Mouse (Mus musculus): ENCODE results near the gene Gm49373. TPM values are rescaled to one million over a fixed set of nuclear protein-coding genes. Genes with fewer than 3 reads are reported as not detected.
A peak's percentile ranks its signal among the peaks of the same experiment; 100 is the strongest.

The Gm49373 gene
- polyA plus RNA-seq (2012; rRNA removed) = 0.38 and 0.60 TPM in 2 replicates

- 1% methylated on average over 58 of the region's 58 CpGs for WGBS
- peak; percentile 83 for DNase-seq (ENCODE audit: low read depth, low spot score)
Observed at GRCm38 (mm10) chr9:21073044-21073840, at the start of gene Gm49373, which contains the start of gene Fdx1l. Gene Gm49373 (minus strand): TSS chr9:21073096. Gene Fdx1l (minus strand): TSS chr9:21073614.

DNA sequence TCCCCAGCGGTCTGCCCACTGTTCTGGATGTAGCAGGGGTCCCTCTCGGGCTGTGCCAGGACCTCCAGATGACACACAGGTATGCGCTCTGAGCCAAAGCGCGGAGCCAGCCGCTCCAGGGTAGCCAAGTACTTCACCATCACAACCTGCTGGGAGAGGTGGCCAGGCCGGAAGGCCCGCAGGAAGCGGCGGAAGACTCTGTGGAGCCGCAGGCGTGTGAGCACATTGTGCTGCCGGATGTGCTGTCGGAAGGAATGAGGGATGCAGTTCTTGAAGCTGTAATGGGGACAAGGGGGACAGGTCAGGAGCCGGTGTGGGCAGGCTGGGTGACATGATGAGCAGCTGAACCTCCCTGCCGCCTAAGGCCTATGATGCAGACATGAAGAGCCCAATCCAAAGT is 48.6 kb upstream of the Gm49373 start:
- 94% methylated on average over 16 of the region's 16 CpGs for WGBS
- DNase-seq (ENCODE audit: low read depth, low spot score) = no peak

GRCm38 (mm10) chr9:21117073-21117472 is 44.2 kb upstream of the Gm49373 start:
- DNase-seq (ENCODE audit: low read depth, low spot score) = no peak
- 76% methylated on average over 6 of the region's 6 CpGs for WGBS

DNA sequence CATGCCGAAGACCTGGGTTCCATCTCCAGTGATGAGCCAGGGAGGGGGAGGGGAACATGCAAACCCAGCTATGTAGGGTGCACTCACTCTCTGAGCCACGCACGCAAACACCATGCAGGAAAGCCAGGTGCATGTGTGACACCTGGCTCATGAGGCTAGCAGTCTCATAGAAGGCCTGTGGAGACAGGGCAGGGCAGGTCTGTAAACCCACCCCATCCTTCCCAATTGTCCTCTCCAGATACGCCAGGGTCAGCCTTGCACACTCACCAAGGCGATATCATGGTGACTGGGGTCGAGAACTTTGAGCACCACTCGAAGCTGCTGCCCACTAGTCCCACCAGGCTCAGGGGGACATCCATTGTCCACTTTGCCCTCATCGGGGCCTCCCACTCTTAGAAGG is 42.2 kb upstream of the Gm49373 start:
- DNase-seq (ENCODE audit: low read depth, low spot score) = no peak
- WGBS = 90% methylated on average over 8 of the region's 8 CpGs

DNA sequence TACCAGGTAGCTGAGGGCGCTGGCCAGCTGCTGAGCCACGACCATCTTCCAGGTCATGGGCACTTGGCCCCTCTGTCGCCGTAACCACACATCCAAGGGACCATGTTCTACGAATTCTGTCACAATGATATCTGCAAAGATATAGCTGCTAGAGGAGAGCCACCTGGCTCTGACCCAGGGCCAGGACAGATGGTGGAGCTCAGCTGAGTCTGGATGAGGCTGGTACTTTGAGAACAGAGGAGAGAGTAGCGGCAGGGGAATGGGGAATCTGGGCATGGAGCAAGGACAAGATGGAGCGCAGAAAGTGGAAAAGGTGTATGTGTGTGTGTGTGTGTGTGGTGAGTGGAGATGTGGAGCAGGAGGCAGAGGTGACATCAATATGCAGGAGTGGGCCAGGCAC is 41.3 kb upstream of the Gm49373 start:
- WGBS = 89% methylated on average over 7 of the region's 7 CpGs

GRCm38 (mm10) chr9:21113751-21114150 is 40.9 kb upstream of the Gm49373 start:
- 72% methylated on average over 6 of the region's 6 CpGs for WGBS

More for the DNA sequence above, 41.3 kb upstream of the Gm49373 start:
- DNase-seq (ENCODE audit: low read depth, low spot score) = no peak

DNA sequence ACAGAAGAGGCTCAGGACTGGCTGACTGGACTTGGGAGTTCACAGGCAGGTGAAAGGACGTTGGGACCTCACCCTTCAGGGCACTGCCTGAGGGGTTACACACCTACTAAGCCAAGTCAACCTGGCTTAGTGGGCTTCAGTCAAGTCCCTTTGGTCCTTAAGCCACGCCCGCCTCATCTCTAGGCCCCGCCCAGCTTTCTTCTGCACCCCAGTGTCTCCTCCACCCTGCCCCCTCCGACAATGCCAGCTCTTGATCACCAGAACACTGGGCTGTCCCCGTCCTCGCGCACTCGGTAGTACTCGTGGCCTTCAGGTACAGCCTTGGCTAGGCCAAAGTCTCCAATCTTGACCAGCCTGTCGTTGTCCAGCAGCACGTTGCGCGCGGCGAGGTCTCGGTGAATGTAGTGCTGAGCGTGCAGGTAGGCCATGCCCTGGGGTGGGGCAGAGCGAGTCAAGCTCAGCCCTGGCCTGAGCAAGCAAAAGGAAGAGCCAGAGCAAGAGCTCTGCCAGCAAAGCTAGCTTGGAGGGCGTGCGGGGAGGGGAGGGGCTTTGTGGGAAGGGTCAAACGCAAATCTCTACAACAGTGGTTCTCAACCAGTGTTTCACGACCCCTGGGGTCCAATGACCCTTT is 34.8 kb upstream of the Gm49373 start:
- 64% methylated on average over 23 of the region's 23 CpGs for WGBS
- DNase-seq (ENCODE audit: low read depth, low spot score) = no peak

More at GRCm38 (mm10) chr9:21113751-21114150, 40.9 kb upstream of the Gm49373 start:
- DNase-seq (ENCODE audit: low read depth, low spot score) = no peak

- no peak for DNase-seq (ENCODE audit: low read depth, low spot score)
- 79% methylated on average over 5 of the region's 5 CpGs for WGBS
Observed at GRCm38 (mm10) chr9:21105760-21106564, 33.1 kb upstream of the Gm49373 start.

GRCm38 (mm10) chr9:21104814-21105213 is 31.9 kb upstream of the Gm49373 start:
- 88% methylated on average over 6 of the region's 6 CpGs for WGBS
- DNase-seq (ENCODE audit: low read depth, low spot score) = no peak

DNA sequence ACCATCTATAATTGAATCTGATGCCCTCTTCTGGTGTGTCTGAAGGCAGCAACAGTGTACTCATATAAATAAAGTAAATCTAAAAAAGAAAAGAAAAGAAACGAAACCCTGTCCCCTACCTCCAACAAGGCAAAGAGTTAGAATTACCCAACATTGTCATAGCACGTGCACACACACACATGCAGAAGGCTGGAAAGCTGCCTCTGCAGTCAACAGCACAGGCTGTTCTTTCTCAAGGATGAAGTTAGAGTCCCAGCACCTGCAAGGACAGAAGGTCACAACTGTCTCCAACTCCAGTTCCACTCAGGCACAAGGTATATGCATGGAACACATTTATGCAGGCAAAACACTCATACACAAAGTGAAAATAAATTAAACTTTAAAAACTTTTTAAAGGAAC is 29.2 kb upstream of the Gm49373 start:
- WGBS = 93% methylated on average over 2 of the region's 2 CpGs
- DNase-seq (ENCODE audit: low read depth, low spot score) = no peak

DNA sequence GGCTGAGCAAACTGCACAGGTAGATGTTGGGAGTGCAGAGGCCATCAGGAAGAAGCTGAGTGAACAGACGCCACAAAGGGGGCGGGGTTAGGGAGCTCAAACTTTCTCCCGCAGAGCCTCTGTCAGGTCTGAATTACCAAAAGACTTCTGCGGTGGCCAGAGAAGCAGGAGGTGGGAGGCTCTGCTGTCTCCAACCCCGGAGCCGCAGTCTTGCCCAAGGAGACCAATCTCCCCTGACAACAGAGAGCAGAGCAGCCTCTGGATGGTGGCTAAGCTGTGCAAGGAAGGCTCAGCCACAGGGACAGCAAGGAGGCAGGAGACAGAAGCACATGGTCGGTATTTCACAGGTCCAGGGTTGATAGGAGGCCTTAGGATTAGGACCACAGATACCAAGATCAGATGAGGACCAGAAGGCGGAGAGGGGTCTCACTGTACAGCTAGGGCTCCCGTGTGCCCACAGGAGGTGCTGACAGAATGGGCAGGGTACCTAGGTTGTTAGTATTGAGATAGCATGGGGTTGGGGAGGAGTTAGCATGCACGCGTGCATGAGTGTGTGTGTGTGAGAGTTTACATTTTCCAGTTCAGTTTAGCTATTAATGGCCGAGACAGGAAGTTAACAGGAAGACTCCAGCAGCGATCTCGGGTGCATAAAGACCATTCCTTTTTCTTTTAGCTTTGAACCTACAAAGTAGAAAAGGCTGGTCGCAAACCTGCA is 27.7 kb upstream of the Gm49373 start:
- DNase-seq (ENCODE audit: low read depth, low spot score) = no peak
- 50% methylated on average over 15 of the region's 15 CpGs for WGBS

- WGBS = 38% methylated on average over 8 of the region's 8 CpGs
- DNase-seq (ENCODE audit: low read depth, low spot score) = no peak
Observed at GRCm38 (mm10) chr9:21097793-21098192, 24.9 kb upstream of the Gm49373 start.

DNA sequence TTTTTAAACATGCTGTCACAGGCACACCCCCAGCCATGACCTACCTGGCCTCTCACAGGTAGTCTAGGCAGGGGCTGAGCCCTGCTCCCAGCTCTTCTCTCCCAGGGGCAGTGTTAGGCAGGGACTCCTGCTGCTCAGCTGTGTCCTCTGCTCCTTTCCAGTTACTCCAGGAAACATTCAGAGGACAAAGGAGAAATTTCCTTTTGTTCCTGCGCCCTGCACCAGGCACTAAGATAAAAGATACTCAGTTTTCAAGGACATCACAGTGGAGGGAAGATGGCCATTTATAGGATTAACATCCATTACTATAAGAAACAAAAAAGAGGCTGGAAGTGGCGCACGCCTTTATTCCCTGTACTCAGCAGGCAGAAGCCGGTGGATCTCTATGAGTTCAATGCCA is 23.1 kb upstream of the Gm49373 start:
- DNase-seq (ENCODE audit: low read depth, low spot score) = no peak
- 96% methylated on average over 4 of the region's 4 CpGs for WGBS

DNA sequence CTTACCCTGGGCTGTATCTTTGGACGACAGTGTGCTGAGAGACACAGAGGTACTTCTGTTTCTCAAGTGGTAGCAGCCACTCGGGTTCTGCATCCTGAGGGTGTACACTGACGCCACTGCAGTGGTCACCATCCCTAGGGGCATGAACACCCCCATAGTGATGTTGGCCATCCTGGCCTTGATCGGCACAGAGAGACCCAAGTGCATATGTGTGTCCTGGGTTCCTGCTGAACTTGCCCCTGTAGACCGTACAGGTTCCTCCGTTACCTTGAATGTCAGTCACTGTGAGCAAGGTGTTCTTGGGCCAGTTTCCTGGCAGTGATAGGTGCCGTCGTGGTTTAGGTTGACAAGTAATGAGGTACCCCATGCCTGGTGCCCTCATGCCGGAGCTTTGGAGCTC is 20.5 kb upstream of the Gm49373 start:
- DNase-seq (ENCODE audit: low read depth, low spot score) = no peak
- 96% methylated on average over 9 of the region's 9 CpGs for WGBS

- under 1% methylated on average over 54 of the region's 54 CpGs for WGBS
Observed at GRCm38 (mm10) chr9:21091707-21092320, 18.9 kb upstream of the Gm49373 start, which contains the start of the genes Gm38431 and Raver1. Gene Gm38431 (minus strand): TSS chr9:21091997. Gene Raver1 (minus strand): TSS chr9:21092008.

GRCm38 (mm10) chr9:21090972-21091706 is 18.2 kb upstream of the Gm49373 start:
- under 1% methylated on average over 24 of the region's 24 CpGs for WGBS
- DNase-seq (ENCODE audit: low read depth, low spot score) = no peak

More at GRCm38 (mm10) chr9:21091707-21092320, 18.9 kb upstream of the Gm49373 start, which contains the start of the genes Gm38431 and Raver1:
- DNase-seq (ENCODE audit: low read depth, low spot score) = peak; percentile 87

DNA sequence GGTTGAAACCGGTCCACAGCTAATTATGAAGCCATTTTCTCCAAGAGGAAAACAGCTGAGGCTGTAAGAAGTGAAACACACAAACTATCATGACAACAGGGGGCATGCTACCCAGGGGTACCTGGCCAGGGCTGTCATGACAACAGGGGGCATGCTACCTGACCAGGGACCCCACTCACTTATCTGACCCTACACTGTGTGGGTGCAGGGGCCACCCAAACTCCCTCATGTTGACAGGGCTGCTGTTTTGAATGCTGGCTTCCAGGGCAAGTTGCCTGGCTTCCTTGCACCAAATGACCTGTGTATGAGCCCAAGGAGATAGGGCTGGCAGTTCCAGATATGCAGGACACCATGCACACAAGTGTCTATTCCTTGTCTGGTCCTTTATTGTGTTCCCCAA is 17.6 kb upstream of the Gm49373 start:
- DNase-seq (ENCODE audit: low read depth, low spot score) = no peak
- 79% methylated on average over 1 of the region's 1 CpGs for WGBS

DNA sequence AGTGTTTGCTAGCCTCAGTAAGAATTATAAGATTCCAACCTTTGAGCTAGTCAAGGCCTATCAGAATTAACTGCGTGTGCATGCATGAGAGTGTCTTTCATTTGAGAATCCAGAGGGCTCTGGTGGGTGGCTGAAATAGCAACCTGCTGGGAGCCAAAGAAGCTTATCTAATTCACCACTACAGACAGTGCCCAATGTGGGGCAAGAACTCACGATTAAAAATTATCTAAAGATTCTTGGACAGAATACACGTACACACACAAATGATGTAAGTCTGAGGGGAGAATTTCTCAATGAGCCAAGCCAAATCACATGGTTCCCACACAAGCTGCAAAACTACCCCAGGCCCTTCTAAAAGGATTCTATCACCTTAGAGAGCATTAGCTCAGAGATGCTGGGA is 10.4 kb upstream of the Gm49373 start:
- no peak for DNase-seq (ENCODE audit: low read depth, low spot score)
- 77% methylated on average over 3 of the region's 3 CpGs for whole genome bisulfite sequencing

All from large intestine, adult 2 months (tissue).